Mouse (Mus musculus): Measurements from ENCODE around the gene Sphk1.
A peak's percentile ranks its signal among the peaks of the same experiment; 100 is the strongest.

Gene Sphk1

DNA sequence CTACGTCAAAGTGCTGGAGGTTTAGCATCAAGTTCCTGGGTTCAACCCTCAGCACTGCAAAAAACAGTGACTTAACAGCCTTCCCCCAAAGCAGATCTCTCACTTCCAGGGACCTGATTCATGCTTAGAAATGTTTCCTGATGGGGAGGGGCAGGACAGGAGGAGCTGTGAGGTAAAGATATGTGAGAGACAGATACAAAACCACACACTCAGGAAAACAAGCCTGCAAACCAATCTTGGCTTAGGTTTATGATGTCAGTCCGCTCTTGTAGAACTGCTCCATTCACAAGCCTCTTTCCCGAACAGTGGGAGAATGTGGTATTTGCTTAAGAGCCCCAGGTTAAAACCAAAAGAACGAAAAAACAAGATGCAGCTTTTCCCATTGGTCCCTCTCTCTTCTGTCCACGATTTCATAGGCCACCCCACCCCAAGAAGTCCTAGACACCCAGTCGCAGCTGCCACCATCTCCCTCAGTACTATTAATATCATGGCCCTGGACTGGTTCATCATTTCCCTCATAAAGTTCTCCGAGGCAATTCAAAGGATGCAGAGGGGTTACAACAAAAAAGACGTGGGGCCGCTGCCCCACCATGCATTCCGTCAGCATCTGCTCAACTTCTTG lies 49.4 kb downstream of the Sphk1 start:
- no peak for DNase-seq (ENCODE audit: low spot score in 2 of 2)

- DNase-seq (ENCODE audit: low spot score in 2 of 2), result peak in 1 of 2 experiments; percentile 71
These were observed 50.1 kb downstream of the Sphk1 start for GRCm38 (mm10) chr11:116580711-116581375.

GRCm38 (mm10) chr11:116581376-116581814 lies 50.7 kb downstream of the Sphk1 start, which contains the start of gene Ube2o:
Gene Ube2o (minus strand): TSS chr11:116581447.
- DNase-seq (ENCODE audit: low spot score in 2 of 2), result peak in 1 of 2 experiments; percentile 77

- no peak for DNase-seq (ENCODE audit: low spot score in 2 of 2)
These were observed 55.0 kb downstream of the Sphk1 start for GRCm38 (mm10) chr11:116585682-116586081.
